Mouse (Mus musculus) naive thymus-derived CD4-positive, alpha-beta T cell, adult 2 months (primary cell): ENCODE data around the gene Col5a1.
A peak's percentile ranks its signal among the peaks of the same experiment; 100 is the strongest.

Experiments used
- DNase-seq: peaks from one replicate; pipeline ENCODE4 v3.0.0-alpha.2; 2011; ENCODE audit warnings: low read depth

Gene Col5a1

DNA sequence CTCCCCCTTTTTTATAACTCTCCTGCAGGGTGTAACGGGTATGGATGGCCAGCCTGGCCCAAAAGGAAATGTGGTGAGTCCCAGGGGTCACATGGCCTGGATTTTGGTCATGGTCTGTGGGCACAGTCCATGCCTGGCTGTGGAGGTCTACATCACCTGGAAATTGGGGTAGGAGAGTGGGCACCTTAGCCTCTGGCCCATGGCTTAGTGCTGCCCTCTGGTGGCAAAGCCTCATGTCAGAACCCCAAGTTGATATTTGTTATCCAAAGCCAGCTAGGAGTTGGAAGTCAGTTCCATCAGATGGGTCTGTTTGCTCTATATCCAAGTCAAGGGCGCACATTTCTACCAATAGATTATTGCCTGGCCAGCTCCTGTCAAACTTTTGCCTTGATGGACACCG is 87.6 kb downstream of the Col5a1 start:
- peak; percentile 22 for DNase-seq

GRCm38 (mm10) chr2:27975786-27976185 is 89.6 kb downstream of the Col5a1 start:
- no peak for DNase-seq

GRCm38 (mm10) chr2:27976512-27976911 is 90.3 kb downstream of the Col5a1 start:
- no peak for DNase-seq

DNA sequence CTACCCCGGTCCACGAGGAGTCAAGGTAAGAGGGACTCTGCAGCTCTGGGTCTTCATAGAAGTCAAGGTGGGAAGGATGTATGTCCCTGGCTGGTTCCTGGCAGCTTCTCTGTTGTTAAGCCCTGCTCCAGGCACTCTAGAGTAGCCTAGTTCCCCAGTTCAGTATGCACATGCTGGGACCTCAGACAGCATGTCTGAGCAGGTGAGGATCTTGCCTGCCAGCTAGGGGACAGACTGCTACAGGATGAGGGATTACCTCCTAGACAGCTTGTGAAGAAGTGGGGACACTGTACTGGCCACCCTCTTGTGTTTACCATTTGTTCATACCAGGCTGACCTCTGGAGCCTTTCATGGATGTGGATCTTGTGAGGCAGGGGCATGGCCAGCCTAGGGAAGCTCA is 94.8 kb downstream of the Col5a1 start:
- no peak for DNase-seq

GRCm38 (mm10) chr2:27981621-27982535 is 95.7 kb downstream of the Col5a1 start:
- DNase-seq = no peak

DNA sequence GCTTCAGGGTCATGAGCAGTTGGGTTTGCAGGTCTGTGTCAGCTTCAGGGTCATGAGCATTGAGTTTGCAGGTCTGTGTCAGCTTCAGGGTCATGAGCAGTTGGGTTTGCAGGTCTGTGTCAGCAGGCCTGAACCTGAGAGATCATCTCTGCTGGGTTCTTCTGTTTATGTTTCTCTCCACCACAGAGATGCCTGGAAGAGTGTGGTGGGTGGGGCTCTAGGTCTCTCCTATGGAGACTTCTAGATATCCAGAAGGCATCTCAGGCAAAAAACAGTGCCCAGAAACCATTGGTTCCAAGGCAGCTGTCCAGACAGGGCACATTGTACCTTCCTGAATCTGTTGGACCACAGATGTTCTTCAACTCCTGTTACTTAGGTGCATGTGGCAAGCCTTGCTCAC is 96.9 kb downstream of the Col5a1 start:
- DNase-seq = no peak

DNA sequence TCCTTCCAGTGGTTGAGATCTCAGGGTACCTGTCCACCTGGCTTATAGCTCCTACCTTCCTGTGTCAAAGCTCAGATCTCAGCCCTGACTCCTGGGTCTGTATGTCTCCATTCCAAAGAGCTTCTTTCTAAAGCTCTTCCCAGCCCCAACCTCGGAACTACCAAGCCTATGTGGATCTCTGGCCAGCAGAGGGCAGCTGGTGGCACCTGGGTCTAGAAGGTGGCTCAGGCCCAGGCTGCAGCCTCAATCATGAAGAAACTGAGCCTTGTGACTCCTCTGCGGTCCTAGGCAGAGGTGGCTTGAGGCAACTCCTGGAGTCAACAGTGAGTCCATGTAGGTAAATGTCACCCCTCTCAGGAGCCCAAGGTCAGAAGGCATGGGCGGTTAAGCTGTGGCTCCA is 97.7 kb downstream of the Col5a1 start:
- DNase-seq = no peak

- DNase-seq = no peak
Observed at GRCm38 (mm10) chr2:27986751-27987150, 100.5 kb downstream of the Col5a1 start.

- no peak for DNase-seq
Observed at GRCm38 (mm10) chr2:27990430-27991211, 104.4 kb downstream of the Col5a1 start.

DNA sequence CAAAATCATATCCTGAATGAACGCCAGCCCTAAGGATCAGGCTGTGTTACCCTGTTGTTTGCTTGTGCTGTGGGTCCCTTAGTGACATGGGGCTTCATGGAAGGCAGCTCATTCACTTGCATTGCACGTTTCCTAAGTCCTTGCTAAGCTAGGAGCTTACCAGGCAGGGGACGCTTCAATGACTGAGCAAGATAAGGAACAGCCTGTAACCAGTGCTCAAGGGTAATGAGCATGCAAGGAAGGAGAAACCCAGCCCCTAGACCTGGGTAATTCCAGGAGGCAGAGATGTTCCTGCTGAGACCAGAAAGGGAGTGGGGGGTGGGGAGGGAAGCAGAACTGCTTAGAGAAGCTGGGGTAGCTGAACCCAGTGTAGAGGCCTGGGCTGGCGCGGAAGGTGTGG is 107.2 kb downstream of the Col5a1 start:
- DNase-seq = no peak

GRCm38 (mm10) chr2:27999996-28000583 is 113.9 kb downstream of the Col5a1 start:
- no peak for DNase-seq

- no peak for DNase-seq
Observed at GRCm38 (mm10) chr2:28000660-28001059, 114.4 kb downstream of the Col5a1 start.

GRCm38 (mm10) chr2:28001206-28001605 is 115.0 kb downstream of the Col5a1 start:
- no peak for DNase-seq

GRCm38 (mm10) chr2:28005187-28005586 is 119.0 kb downstream of the Col5a1 start:
- no peak for DNase-seq

- DNase-seq = no peak
Observed at GRCm38 (mm10) chr2:28008261-28008660, 122.0 kb downstream of the Col5a1 start.

GRCm38 (mm10) chr2:28012367-28012766 is 126.1 kb downstream of the Col5a1 start:
- no peak for DNase-seq

DNA sequence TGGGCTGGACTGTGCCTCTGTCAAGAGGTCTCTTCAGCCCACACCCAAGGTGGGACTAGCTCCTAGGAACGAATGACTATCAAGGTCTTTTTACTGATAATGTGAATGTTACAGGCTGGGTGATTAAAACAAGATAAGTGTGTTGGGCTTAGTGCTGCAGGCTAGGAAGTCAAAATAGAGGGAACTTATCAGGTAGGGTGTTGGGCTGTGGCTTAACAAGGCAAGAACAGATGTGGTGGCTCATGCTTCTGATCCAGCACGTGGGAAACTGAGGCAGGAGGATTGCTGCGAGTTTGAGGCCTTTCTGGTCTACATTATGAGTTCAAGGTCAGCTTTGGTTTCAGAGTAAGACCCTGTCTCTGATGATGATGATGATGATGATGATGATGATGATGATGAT is 128.6 kb downstream of the Col5a1 start:
- DNase-seq = no peak

DNA sequence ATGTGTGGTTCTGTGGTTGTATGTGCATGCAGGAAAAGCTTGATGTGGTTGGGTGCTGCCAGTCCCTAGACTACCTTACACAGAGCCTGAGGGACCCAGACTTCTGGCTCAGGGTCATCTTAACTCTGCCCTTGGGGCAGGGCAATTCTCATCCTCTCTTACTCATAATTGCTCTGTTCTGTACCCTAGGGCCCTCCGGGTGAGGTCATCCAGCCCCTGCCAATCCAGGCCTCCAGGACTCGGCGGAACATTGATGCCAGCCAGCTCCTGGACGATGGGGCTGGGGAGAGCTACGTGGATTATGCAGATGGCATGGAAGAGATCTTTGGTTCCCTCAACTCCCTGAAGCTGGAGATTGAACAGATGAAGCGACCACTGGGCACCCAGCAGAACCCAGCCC is 138.2 kb downstream of the Col5a1 start:
- no peak for DNase-seq

DNA sequence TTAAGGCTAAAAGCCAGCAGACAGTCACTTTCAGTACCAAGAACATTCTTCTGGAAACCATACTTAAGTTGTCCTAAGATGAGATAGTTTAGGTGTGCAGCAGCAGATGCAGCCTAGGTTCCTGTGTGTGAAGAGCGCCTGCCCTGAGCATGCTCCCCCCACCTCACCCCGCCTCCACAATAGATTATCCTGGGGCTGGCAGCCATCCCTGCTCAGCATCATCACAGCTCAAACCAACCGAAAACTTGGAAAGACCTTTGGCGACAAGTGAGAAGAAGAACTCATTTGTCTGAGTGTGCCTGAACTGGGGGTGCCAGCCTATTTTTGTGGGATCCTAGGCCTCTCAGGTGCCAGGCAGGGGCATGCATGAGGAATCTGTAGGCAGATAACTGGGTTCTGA is 139.6 kb downstream of the Col5a1 start:
- DNase-seq = no peak

- DNase-seq = no peak
Observed at GRCm38 (mm10) chr2:28031860-28032259, 145.6 kb downstream of the Col5a1 start.

- DNase-seq = no peak
Observed at GRCm38 (mm10) chr2:28032469-28032868, 146.2 kb downstream of the Col5a1 start.

DNA sequence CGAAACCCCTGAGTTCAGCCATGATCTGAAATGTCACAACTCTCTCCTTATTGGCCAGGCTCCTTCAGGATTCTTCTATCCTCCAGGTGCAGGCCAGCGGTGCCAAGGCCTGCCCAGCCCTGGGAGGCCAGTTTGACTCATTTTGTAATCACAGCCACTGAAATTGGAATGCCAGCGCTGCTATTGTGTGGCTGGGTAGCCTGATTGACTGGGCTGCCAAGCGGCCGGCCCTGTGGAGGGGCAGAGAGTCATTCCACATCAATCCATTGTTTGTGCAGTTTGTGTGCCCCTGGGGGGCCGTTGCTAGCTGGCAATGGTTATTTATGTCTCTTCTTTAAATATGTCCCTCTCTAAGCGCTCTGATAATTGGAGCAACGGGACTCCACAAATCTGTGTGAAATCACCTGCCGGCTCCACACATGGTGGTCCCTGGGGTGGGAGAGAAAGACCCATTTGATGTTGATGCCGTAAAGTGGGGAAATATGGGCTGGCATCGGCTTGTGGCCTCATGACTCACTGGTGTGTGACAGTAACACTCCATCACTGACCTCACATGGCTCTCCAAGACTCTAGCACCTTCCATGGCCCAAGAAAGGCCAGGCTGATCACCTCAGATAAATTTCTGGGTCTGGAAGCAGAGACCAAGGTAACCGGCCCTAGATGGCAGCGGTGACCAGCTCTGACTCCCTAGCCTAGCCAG is 147.9 kb downstream of the Col5a1 start:
- DNase-seq = no peak
